Mouse (Mus musculus): ENCODE results near the gene Cfap97d2. TPM values are rescaled to one million over a fixed set of nuclear protein-coding genes. Genes with fewer than 3 reads are reported as not detected.

Cfap97d2 gene
- polyA plus RNA-seq, 1 experiment, result not detected

GRCm38 (mm10) chr8:13785764-13786299 is 80.1 kb downstream of the Cfap97d2 start:
- Histone ChIP-seq H3K4me1 (ENCODE audit: control insufficient read depth, insufficient read depth, low read length) (peaks cover 7% of the 10 kb centered on the region), H3K27ac (ENCODE audit: insufficient read depth, low read depth, low read length) (peak overlapping the region; percentile 98), H3K4me3 (ENCODE audit: insufficient read depth, low read depth, low read length) (peak overlapping the region; percentile 82)
- WGBS, result under 1% methylated on average over 47 of the region's 47 CpGs
- TF ChIP-seq CTCF (IDR thresholded peaks at IDR 0.05; ENCODE audit: insufficient read depth, low read depth, low read length) (peak; percentile 85), POLR2A (IDR thresholded peaks at IDR 0.05; ENCODE audit: insufficient read depth, low read depth, low read length) (peak; percentile 98)

DNA sequence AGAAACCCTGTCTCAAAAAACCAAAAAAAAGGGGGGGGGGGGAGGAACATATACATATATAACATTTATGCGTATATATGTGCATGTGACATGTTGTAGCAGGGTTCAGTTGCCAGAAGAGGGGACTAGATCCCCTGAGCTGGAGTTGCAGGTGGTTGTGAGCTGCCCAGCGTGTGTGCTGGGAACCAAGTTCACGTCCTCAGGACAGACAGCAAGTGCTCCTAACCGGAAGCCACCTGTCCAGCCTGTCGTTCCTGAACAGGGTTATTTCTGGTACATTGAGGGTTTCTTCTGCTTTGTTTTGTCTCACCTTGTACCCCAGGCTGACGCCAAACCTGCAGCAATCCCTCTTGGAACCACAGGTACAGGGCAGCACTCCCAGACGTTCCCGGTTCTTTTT is 83.9 kb downstream of the Cfap97d2 start:
- no peak overlapping the region for H3K27ac ChIP-seq (ENCODE audit: insufficient read depth, low read depth, low read length)
- peaks cover 7% of the 10 kb centered on the region for H3K4me1 ChIP-seq (ENCODE audit: control insufficient read depth, insufficient read depth, low read length)
- no peak for TF ChIP-seq POLR2A (IDR thresholded peaks at IDR 0.05; ENCODE audit: insufficient read depth, low read depth, low read length)
- TF ChIP-seq CTCF (IDR thresholded peaks at IDR 0.05; ENCODE audit: insufficient read depth, low read depth, low read length), result no peak
- no peak overlapping the region for H3K4me3 ChIP-seq (ENCODE audit: insufficient read depth, low read depth, low read length)
- WGBS, result 96% methylated on average over 8 of the region's 8 CpGs

Other genes starting within 250 kb of the Cfap97d2 start
- not detected in 2 replicates for gene Gas6, start 211.4 kb upstream of the Cfap97d2 start, polyA plus RNA-seq (2012; ENCODE audit: insufficient read depth, insufficient read length, low replicate concordance, missing spikeins)
- gene 1700029H14Rik, start 143.4 kb upstream of the Cfap97d2 start, polyA plus RNA-seq (2012; ENCODE audit: insufficient read depth, insufficient read length, low replicate concordance, missing spikeins), result not detected in 2 replicates
- not detected in 2 replicates for gene Rasa3, start 28.3 kb upstream of the Cfap97d2 start, polyA plus RNA-seq (2012; ENCODE audit: insufficient read depth, insufficient read length, low replicate concordance, missing spikeins)
- gene Cdc16, start 51.8 kb downstream of the Cfap97d2 start, polyA plus RNA-seq (2012; ENCODE audit: insufficient read depth, insufficient read length, low replicate concordance, missing spikeins), result 201 TPM in 1 of 2 replicates, not detected in the other
- gene Upf3a, start 79.7 kb downstream of the Cfap97d2 start, polyA plus RNA-seq (2012; ENCODE audit: insufficient read depth, insufficient read length, low replicate concordance, missing spikeins), result not detected in 2 replicates
- gene AF366264, start 132.5 kb downstream of the Cfap97d2 start, polyA plus RNA-seq (2012; ENCODE audit: insufficient read depth, insufficient read length, low replicate concordance, missing spikeins), result not detected in 2 replicates
- not detected in 2 replicates for gene Champ1, start 163.8 kb downstream of the Cfap97d2 start, polyA plus RNA-seq (2012; ENCODE audit: insufficient read depth, insufficient read length, low replicate concordance, missing spikeins)
- gene Coprs, start 184.4 kb downstream of the Cfap97d2 start, polyA plus RNA-seq (2012; ENCODE audit: insufficient read depth, insufficient read length, low replicate concordance, missing spikeins), result not detected in 2 replicates

Data from olfactory bulb, adult 2 months (tissue).